Mouse (Mus musculus) stomach, postnatal 0 days (tissue): ENCODE results near the gene Tas2r118. TPM values are rescaled to one million over a fixed set of nuclear protein-coding genes. Genes with fewer than 3 reads are reported as not detected.

Experiments
- ATAC-seq: fragments of 200-750 bp; cut with Nextera tagmentation; 2 replicates; pipeline ENCODE4 v1.8.0; 2017; ENCODE audit not compliant: low FRiP score, low TSS enrichment
- DNase-seq: peaks from one replicate; pipeline ENCODE4 v3.0.0-alpha.2; 2016; ENCODE audit warnings: low spot score
- H3K27ac ChIP-seq: fragments of 300-500 bp; sonication (generic); replicated peaks from 2 replicates; pipeline ENCODE4 v1.5.1; 2014; ENCODE audit warnings: mild to moderate bottlenecking, control low read depth
- H3K27me3 ChIP-seq: fragments of 300-500 bp; sonication (generic); 2 replicates; pipeline ENCODE4 v1.6.1; 2014; ENCODE audit warnings: low read length; ENCODE audit not compliant: control insufficient read depth, insufficient read depth
- H3K36me3 ChIP-seq: fragments of 300-500 bp; sonication (generic); 2 replicates; pipeline ENCODE4 v1.6.1; 2014; ENCODE audit warnings: low read length, mixed read lengths; ENCODE audit not compliant: control insufficient read depth, insufficient read depth
- H3K4me1 ChIP-seq: fragments of 300-500 bp; sonication (generic); replicated peaks from 2 replicates; pipeline ENCODE4 v1.6.1; 2014; ENCODE audit warnings: antibody characterized with exemption; ENCODE audit not compliant: control insufficient read depth, insufficient read depth
- H3K4me2 ChIP-seq: fragments of 300-500 bp; sonication (generic); replicated peaks from 2 replicates; pipeline ENCODE4 v1.6.1; 2014; ENCODE audit warnings: low read depth, mild to moderate bottlenecking, control low read depth, moderate library complexity
- H3K4me3 ChIP-seq: fragments of 300-500 bp; sonication (generic); 2 replicates; pipeline ENCODE4 v1.5.1; 2014; ENCODE audit warnings: low read depth, low read length, control low read depth
- H3K9ac ChIP-seq: fragments of 300-500 bp; sonication (generic); 2 replicates; pipeline ENCODE4 v1.6.1; 2014; ENCODE audit warnings: mild to moderate bottlenecking, low read length, control low read depth, mixed read lengths
- H3K9me3 ChIP-seq: fragments of 300-500 bp; sonication (generic); 2 replicates; pipeline ENCODE4 v1.6.1; 2016; ENCODE audit warnings: low read length; ENCODE audit not compliant: control insufficient read depth
- CTCF ChIP-seq: IDR thresholded peaks from 2 replicates; pipeline ENCODE4 v1.5.1; 2016; ENCODE audit warnings: antibody characterized with exemption, low read depth, mild to moderate bottlenecking, moderate library complexity
- EP300 ChIP-seq: optimal IDR thresholded peaks from 2 replicates; pipeline ENCODE3; 2016; ENCODE audit warnings: antibody characterized with exemption
- WGBS: fragments of 180-500 bp; shearing (Covaris S2); extraction: QIAGEN DNeasy Blood & Tissue Kit; methylation state at CpG from one replicate; pipeline ENCODE4 v1.1.7; 2014; 5-methylcytosine and 5-hydroxymethylcytosine counted together
- polyA plus RNA-seq: library from polyadenylated mRNA; unstranded; fragments of >200 nt; fragmentation: Nextera tagmentation; extraction: Ambion mirVana; gene quantifications from 2 replicates; pipeline ENCODE4 v1.2.1, GENCODE M21; 2015

Tas2r118 gene
- not detected in 2 replicates for polyA plus RNA-seq

GRCm38 (mm10) chr6:23969960-23970359 lies at the start of gene Tas2r118:
Tas2r118 (minus strand) TSS chr6:23970060.
- TF ChIP-seq CTCF: no peak
- no peaks in the 10 kb centered on the region for H3K4me1 ChIP-seq
- no peak within 1 kb of the TSS for H3K4me3 ChIP-seq
- no peak within 1 kb of the TSS for H3K9ac ChIP-seq
- ATAC-seq: no peak
- no peaks in the 10 kb centered on the region for H3K36me3 ChIP-seq
- 93% methylated on average over 5 of the region's 5 CpGs for WGBS
- H3K9me3 ChIP-seq: no peaks in the 10 kb centered on the region
- no peak for DNase-seq
- H3K4me2 ChIP-seq: no peak within 1 kb of the TSS
- no peaks in the 10 kb centered on the region for H3K27me3 ChIP-seq
- no peak within 1 kb of the TSS for H3K27ac ChIP-seq

- Histone ChIP-seq H3K4me3 (no peak overlapping the region), H3K4me2 (no peak overlapping the region), H3K4me1 (no peaks in the 10 kb centered on the region), H3K9me3 (no peaks in the 10 kb centered on the region), H3K27me3 (no peaks in the 10 kb centered on the region), H3K9ac (no peak overlapping the region), H3K27ac (no peak overlapping the region), H3K36me3 (no peaks in the 10 kb centered on the region)
- WGBS: 24% methylated on average over 5 of the region's 5 CpGs
- TF ChIP-seq CTCF (no peak), EP300 (no peak)
- ATAC-seq: no peak
- DNase-seq: no peak
Measured at GRCm38 (mm10) chr6:24018320-24018719, 48.5 kb upstream of the Tas2r118 start.

- H3K4me3 ChIP-seq: no peak overlapping the region
- TF ChIP-seq CTCF (no peak), EP300 (no peak)
- 82% methylated on average over 2 of the region's 2 CpGs for WGBS
- no peaks in the 10 kb centered on the region for H3K36me3 ChIP-seq
- no peak overlapping the region for H3K9ac ChIP-seq
- H3K27me3 ChIP-seq: no peaks in the 10 kb centered on the region
- H3K9me3 ChIP-seq: no peaks in the 10 kb centered on the region
- H3K27ac ChIP-seq: no peak overlapping the region
- H3K4me2 ChIP-seq: no peak overlapping the region
- H3K4me1 ChIP-seq: no peaks in the 10 kb centered on the region
- DNase-seq (no peak), ATAC-seq (no peak)
Measured at GRCm38 (mm10) chr6:23993276-23993675, 23.4 kb upstream of the Tas2r118 start.

- DNase-seq (no peak), ATAC-seq (no peak)
- Histone ChIP-seq H3K9me3 (no peaks in the 10 kb centered on the region), H3K27me3 (no peaks in the 10 kb centered on the region), H3K4me2 (no peak overlapping the region), H3K27ac (no peak overlapping the region), H3K9ac (no peak overlapping the region), H3K4me3 (no peak overlapping the region), H3K4me1 (no peaks in the 10 kb centered on the region), H3K36me3 (no peaks in the 10 kb centered on the region)
- 75% methylated on average over 3 of the region's 3 CpGs for WGBS
- TF ChIP-seq EP300 (no peak), CTCF (no peak)
Measured at GRCm38 (mm10) chr6:23990687-23991387, 21.0 kb upstream of the Tas2r118 start.

- TF ChIP-seq EP300 (no peak), CTCF (no peak)
- no peak for ATAC-seq
- 100% methylated on average over 1 of the region's 1 CpGs for WGBS
Measured at GRCm38 (mm10) chr6:23986293-23986692, 16.4 kb upstream of the Tas2r118 start.

GRCm38 (mm10) chr6:23966980-23967379 lies 2.9 kb downstream of the Tas2r118 start:
- no peak overlapping the region for H3K4me3 ChIP-seq
- no peaks in the 10 kb centered on the region for H3K9me3 ChIP-seq
- H3K36me3 ChIP-seq: no peaks in the 10 kb centered on the region
- no peak overlapping the region for H3K9ac ChIP-seq
- DNase-seq (no peak), ATAC-seq (no peak)
- no peak overlapping the region for H3K4me2 ChIP-seq
- WGBS: 65% methylated on average over 2 of the region's 2 CpGs
- no peak overlapping the region for H3K27ac ChIP-seq
- TF ChIP-seq EP300 (no peak), CTCF (no peak)
- H3K27me3 ChIP-seq: no peaks in the 10 kb centered on the region
- H3K4me1 ChIP-seq: no peaks in the 10 kb centered on the region

More at GRCm38 (mm10) chr6:23986293-23986692, 16.4 kb upstream of the Tas2r118 start:
- no peaks in the 10 kb centered on the region for H3K9me3 ChIP-seq
- H3K9ac ChIP-seq: no peak overlapping the region
- H3K4me3 ChIP-seq: no peak overlapping the region
- DNase-seq: no peak
- no peaks in the 10 kb centered on the region for H3K36me3 ChIP-seq
- H3K27me3 ChIP-seq: no peaks in the 10 kb centered on the region
- H3K27ac ChIP-seq: no peak overlapping the region
- H3K4me1 ChIP-seq: no peaks in the 10 kb centered on the region
- no peak overlapping the region for H3K4me2 ChIP-seq
